Mouse (Mus musculus) adrenal gland, adult 18-20 months (tissue): ENCODE measurements around the gene Ptbp3. TPM values are rescaled to one million over a fixed set of nuclear protein-coding genes. Genes with fewer than 3 reads are reported as not detected.

Experiments
- DNase-seq, 2 experiments: peaks; one replicate each; pipeline ENCODE4 v3.0.0; 2021 to 2022; ENCODE audit warnings: low spot score in 2 of 2
- total RNA-seq, 2 experiments: library from RNA; stranded (reverse); gene quantifications; 1 replicate in 1 of 2; 2 replicates in 1 of 2; pipeline ENCODE4 v1.2.3; 2021

Gene Ptbp3
- total RNA-seq, 2 experiments from 2014 or later, result 80.6 to 101 TPM

GRCm38 (mm10) chr4:59507766-59508165, 41.4 kb downstream of the Ptbp3 start:
- no peak for DNase-seq

- no peak for DNase-seq
Observed at GRCm38 (mm10) chr4:59506704-59507103, 42.5 kb downstream of the Ptbp3 start.

GRCm38 (mm10) chr4:59505481-59505880, 43.7 kb downstream of the Ptbp3 start:
- no peak for DNase-seq

GRCm38 (mm10) chr4:59491097-59491496, 58.1 kb downstream of the Ptbp3 start:
- no peak for DNase-seq

GRCm38 (mm10) chr4:59471306-59471705, 77.9 kb downstream of the Ptbp3 start:
- no peak for DNase-seq

GRCm38 (mm10) chr4:59465449-59465848, 83.7 kb downstream of the Ptbp3 start:
- DNase-seq, result no peak

GRCm38 (mm10) chr4:59464661-59465060, 84.5 kb downstream of the Ptbp3 start:
- DNase-seq, result no peak

GRCm38 (mm10) chr4:59462494-59462893, 86.7 kb downstream of the Ptbp3 start:
- no peak for DNase-seq

- no peak for DNase-seq
Observed at GRCm38 (mm10) chr4:59461116-59461727, 87.9 kb downstream of the Ptbp3 start.

- DNase-seq, result no peak
Observed at GRCm38 (mm10) chr4:59459216-59459955, 89.8 kb downstream of the Ptbp3 start.

GRCm38 (mm10) chr4:59457941-59458340, 91.2 kb downstream of the Ptbp3 start:
- peak; percentile 37 to 57 for DNase-seq

GRCm38 (mm10) chr4:59457091-59457490, 92.1 kb downstream of the Ptbp3 start:
- no peak for DNase-seq

- DNase-seq, result no peak
Observed at GRCm38 (mm10) chr4:59455465-59455864, 93.7 kb downstream of the Ptbp3 start.

GRCm38 (mm10) chr4:59454046-59454445, 95.1 kb downstream of the Ptbp3 start:
- DNase-seq, result no peak

- DNase-seq, result no peak
Observed at GRCm38 (mm10) chr4:59452503-59452933, 96.6 kb downstream of the Ptbp3 start.

- no peak for DNase-seq
Observed at GRCm38 (mm10) chr4:59450906-59451305, 98.3 kb downstream of the Ptbp3 start.

- DNase-seq, result no peak
Observed at GRCm38 (mm10) chr4:59450234-59450854, 98.8 kb downstream of the Ptbp3 start.

GRCm38 (mm10) chr4:59447296-59447695, 101.9 kb downstream of the Ptbp3 start:
- no peak for DNase-seq

- DNase-seq, result no peak
Observed at GRCm38 (mm10) chr4:59445516-59445915, 103.6 kb downstream of the Ptbp3 start.

- DNase-seq, result no peak
Observed at GRCm38 (mm10) chr4:59444994-59445393, 104.2 kb downstream of the Ptbp3 start.

GRCm38 (mm10) chr4:59444085-59444484, 105.1 kb downstream of the Ptbp3 start:
- no peak for DNase-seq

- DNase-seq, result no peak
Observed at GRCm38 (mm10) chr4:59441265-59441664, 107.9 kb downstream of the Ptbp3 start.
